Mouse (Mus musculus) forebrain, postnatal 0 days (tissue): ENCODE data around the gene Slc2a13. TPM values are rescaled to one million over a fixed set of nuclear protein-coding genes. Genes with fewer than 3 reads are reported as not detected.

Experiments used
- ATAC-seq: fragments of 200-750 bp; cut with Nextera tagmentation; 2 replicates; pipeline ENCODE4 v1.8.0; 2017; ENCODE audit warnings: mild to moderate bottlenecking, moderate library complexity
- DNase-seq: peaks from one replicate; pipeline ENCODE4 v3.0.0-alpha.2; 2015
- H3K27ac ChIP-seq: fragments of 300-500 bp; sonication (generic); 2 replicates; pipeline ENCODE4 v1.5.1; 2014; ENCODE audit warnings: low read depth, mild to moderate bottlenecking, antibody characterized with exemption, low read length, moderate library complexity, mixed read lengths
- H3K27me3 ChIP-seq: fragments of 300-500 bp; sonication (generic); 2 replicates; pipeline ENCODE4 v1.6.1; 2014; ENCODE audit warnings: mild to moderate bottlenecking, low read length, mixed read lengths; ENCODE audit not compliant: insufficient read depth
- H3K36me3 ChIP-seq: fragments of 300-500 bp; sonication (generic); 2 replicates; pipeline ENCODE4 v1.6.1; 2014; ENCODE audit warnings: mild to moderate bottlenecking, moderate library complexity; ENCODE audit not compliant: insufficient read depth
- H3K4me1 ChIP-seq: fragments of 300-500 bp; sonication (generic); 2 replicates; pipeline ENCODE4 v1.6.1; 2014; ENCODE audit warnings: antibody characterized with exemption; ENCODE audit not compliant: insufficient read depth
- H3K4me2 ChIP-seq: fragments of 300-500 bp; sonication (generic); 2 replicates; pipeline ENCODE4 v1.6.1; 2014; ENCODE audit warnings: low read depth, mild to moderate bottlenecking, moderate library complexity
- H3K4me3 ChIP-seq: fragments of 300-500 bp; sonication (generic); 2 replicates; pipeline ENCODE4 v1.5.1; 2014; ENCODE audit warnings: low read depth, low read length, mixed read lengths
- H3K9ac ChIP-seq: fragments of 300-500 bp; sonication (generic); 2 replicates; pipeline ENCODE4 v1.6.1; 2014; ENCODE audit warnings: mild to moderate bottlenecking
- H3K9me3 ChIP-seq: fragments of 300-500 bp; sonication (generic); 2 replicates; pipeline ENCODE4 v1.6.1; 2016; ENCODE audit warnings: low read length
- CTCF ChIP-seq: sonication (generic); IDR thresholded peaks from 2 replicates; pipeline ENCODE4 v1.5.1; 2016; ENCODE audit warnings: antibody characterized with exemption, control low read depth, low read depth
- WGBS: fragments of 180-500 bp; shearing (Covaris S2); extraction: QIAGEN DNeasy Blood & Tissue Kit; methylation state at CpG from one replicate; pipeline ENCODE4 v1.1.7; 2014; 5-methylcytosine and 5-hydroxymethylcytosine counted together
- polyA plus RNA-seq: library from polyadenylated mRNA; unstranded; fragments of >200 nt; fragmentation: Nextera tagmentation; extraction: Ambion mirVana; gene quantifications from 2 replicates; pipeline ENCODE4 v1.2.1, GENCODE M21; 2015
- total RNA-seq: library from RNA; depleted of rRNA; stranded (reverse); fragments of >200 nt; gene quantifications from 2 replicates; pipeline ENCODE4 v1.2.3, GENCODE M21; 2014

Slc2a13 gene
- total and polyA plus RNA-seq, 2 experiments from 2014 or later: 2.7 to 27.3 TPM

GRCm38 (mm10) chr15:91319376-91319775, 253.7 kb downstream of the Slc2a13 start:
- Histone ChIP-seq H3K9ac (no peak overlapping the region), H3K4me1 (peaks cover 10% of the 10 kb centered on the region; the same call in 1 of the 2 replicates), H3K4me3 (no peak overlapping the region), H3K4me2 (no peak overlapping the region), H3K36me3 (no peaks in the 10 kb centered on the region), H3K27ac (no peak overlapping the region), H3K27me3 (no peaks in the 10 kb centered on the region), H3K9me3 (no peaks in the 10 kb centered on the region)
- 71% methylated on average over 3 of the region's 3 CpGs for WGBS
- no peak for ATAC-seq
- no peak for DNase-seq
- TF ChIP-seq CTCF: peak; percentile 36; the same call in 1 of the 2 replicates

- ATAC-seq (peak; percentile 74), DNase-seq (peak; percentile 63)
- Histone ChIP-seq H3K9ac (no peak overlapping the region), H3K27ac (0 out of 2 replicates have a peak overlapping the region, but pooled peaks have one; percentile 9), H3K4me1 (peaks cover 12% of the 10 kb centered on the region; the same call in 1 of the 2 replicates), H3K4me2 (no peak overlapping the region), H3K27me3 (no peaks in the 10 kb centered on the region), H3K36me3 (no peaks in the 10 kb centered on the region), H3K9me3 (no peaks in the 10 kb centered on the region), H3K4me3 (no peak overlapping the region)
- 23% methylated on average over 4 of the region's 4 CpGs for WGBS
- TF ChIP-seq CTCF: no peak
These were observed 256.1 kb downstream of the Slc2a13 start for GRCm38 (mm10) chr15:91316964-91317363.

- H3K36me3 ChIP-seq: no peaks in the 10 kb centered on the region
- WGBS: 48% methylated on average over 19 of the region's 19 CpGs
- ATAC-seq (peak; percentile 76), DNase-seq (peak; percentile 70)
- H3K9me3 ChIP-seq: no peaks in the 10 kb centered on the region
- no peaks in the 10 kb centered on the region for H3K27me3 ChIP-seq
- H3K27ac ChIP-seq: peak overlapping the region; percentile 57; the same call in 1 of the 2 replicates
- TF ChIP-seq CTCF: no peak
- no peak overlapping the region for H3K4me3 ChIP-seq
- H3K9ac ChIP-seq: no peak overlapping the region
- peaks cover 12% of the 10 kb centered on the region; the same call in 1 of the 2 replicates for H3K4me1 ChIP-seq
- H3K4me2 ChIP-seq: peak overlapping the region; percentile 19; the same call in 1 of the 2 replicates
These were observed 258.4 kb downstream of the Slc2a13 start for GRCm38 (mm10) chr15:91314402-91315318.

GRCm38 (mm10) chr15:91304296-91304852, 268.7 kb downstream of the Slc2a13 start:
- whole genome bisulfite sequencing: 35% methylated on average over 7 of the region's 7 CpGs
- H3K27me3 ChIP-seq: no peaks in the 10 kb centered on the region
- H3K36me3 ChIP-seq: no peaks in the 10 kb centered on the region
- ATAC-seq (peak; percentile 63; the same call in 1 of the 2 replicates), DNase-seq (peak; percentile 79)
- no peak overlapping the region for H3K4me2 ChIP-seq
- H3K9me3 ChIP-seq: no peaks in the 10 kb centered on the region
- H3K4me3 ChIP-seq: no peak overlapping the region
- H3K9ac ChIP-seq: no peak overlapping the region
- no peaks in the 10 kb centered on the region for H3K4me1 ChIP-seq
- peak; percentile 69 for TF ChIP-seq CTCF
- no peak overlapping the region for H3K27ac ChIP-seq

- WGBS: 4% methylated on average over 3 of the region's 3 CpGs
- H3K4me1 ChIP-seq: no peaks in the 10 kb centered on the region
These were observed 271.7 kb downstream of the Slc2a13 start for GRCm38 (mm10) chr15:91301366-91301765.

GRCm38 (mm10) chr15:91299319-91299835, 273.7 kb downstream of the Slc2a13 start:
- no peak for TF ChIP-seq CTCF
- Histone ChIP-seq H3K27me3 (no peaks in the 10 kb centered on the region), H3K4me1 (no peaks in the 10 kb centered on the region), H3K9me3 (no peaks in the 10 kb centered on the region), H3K9ac (no peak overlapping the region), H3K27ac (no peak overlapping the region), H3K4me2 (no peak overlapping the region), H3K4me3 (no peak overlapping the region), H3K36me3 (no peaks in the 10 kb centered on the region)
- DNase-seq: no peak
- 76% methylated on average over 11 of the region's 11 CpGs for WGBS
- ATAC-seq: no peak

More at GRCm38 (mm10) chr15:91301366-91301765, 271.7 kb downstream of the Slc2a13 start:
- Histone ChIP-seq H3K9ac (no peak overlapping the region), H3K36me3 (no peaks in the 10 kb centered on the region), H3K4me2 (no peak overlapping the region), H3K27me3 (no peaks in the 10 kb centered on the region), H3K9me3 (no peaks in the 10 kb centered on the region), H3K27ac (no peak overlapping the region), H3K4me3 (no peak overlapping the region)
- ATAC-seq (peak; percentile 77; the same call in 1 of the 2 replicates), DNase-seq (peak; percentile 91)
- TF ChIP-seq CTCF: peak; percentile 96
